Mouse (Mus musculus) urinary bladder, adult 2 months (tissue): ENCODE data around the gene Cdc42bpg. TPM values are rescaled to one million over a fixed set of nuclear protein-coding genes. Genes with fewer than 3 reads are reported as not detected.

Source experiments
- DNase-seq: peaks from one replicate; pipeline ENCODE4 v3.0.0; 2022; ENCODE audit warnings: low spot score
- polyA plus RNA-seq: library from polyadenylated mRNA; depleted of rRNA; stranded (reverse); fragments of >200 nt; gene quantifications from 2 replicates; pipeline ENCODE4 v1.2.3, GENCODE M21; 2012

Gene Cdc42bpg
- polyA plus RNA-seq, 1 experiment: 22.7 TPM

GRCm38 (mm10) chr19:6331178-6331577, 24.9 kb downstream of the Cdc42bpg start:
- DNase-seq: no peak

- no peak for DNase-seq
These were observed 25.7 kb downstream of the Cdc42bpg start for GRCm38 (mm10) chr19:6331719-6332516.

GRCm38 (mm10) chr19:6333761-6334595, 27.7 kb downstream of the Cdc42bpg start:
- DNase-seq: no peak

GRCm38 (mm10) chr19:6334673-6335457, 28.6 kb downstream of the Cdc42bpg start, which contains the start of gene Men1:
Men1 (plus strand) TSS chr19:6334979.
- peak; percentile 84 for DNase-seq

- no peak for DNase-seq
These were observed 29.2 kb downstream of the Cdc42bpg start for GRCm38 (mm10) chr19:6335458-6335827.

GRCm38 (mm10) chr19:6336920-6337319, 30.7 kb downstream of the Cdc42bpg start:
- DNase-seq: no peak

GRCm38 (mm10) chr19:6338171-6338570, 31.9 kb downstream of the Cdc42bpg start:
- DNase-seq: no peak

GRCm38 (mm10) chr19:6338716-6339115, 32.5 kb downstream of the Cdc42bpg start:
- DNase-seq: no peak

- DNase-seq: no peak
These were observed 32.9 kb downstream of the Cdc42bpg start for GRCm38 (mm10) chr19:6339191-6339590.

GRCm38 (mm10) chr19:6339890-6340504, 33.7 kb downstream of the Cdc42bpg start:
- no peak for DNase-seq

- peak; percentile 74 for DNase-seq
These were observed 34.5 kb downstream of the Cdc42bpg start, which contains the start of gene Map4k2 for GRCm38 (mm10) chr19:6340524-6341452. Map4k2 (plus strand) TSS chr19:6341135.

GRCm38 (mm10) chr19:6341453-6342077, 35.3 kb downstream of the Cdc42bpg start:
- peak; percentile 21 for DNase-seq

- no peak for DNase-seq
These were observed 36.1 kb downstream of the Cdc42bpg start for GRCm38 (mm10) chr19:6342276-6342933.

- no peak for DNase-seq
These were observed 37.0 kb downstream of the Cdc42bpg start for GRCm38 (mm10) chr19:6343066-6343925.

- DNase-seq: no peak
These were observed 37.7 kb downstream of the Cdc42bpg start for GRCm38 (mm10) chr19:6343996-6344395.

- DNase-seq: no peak
These were observed 39.8 kb downstream of the Cdc42bpg start for GRCm38 (mm10) chr19:6346023-6346422.

GRCm38 (mm10) chr19:6346661-6347060, 40.4 kb downstream of the Cdc42bpg start:
- no peak for DNase-seq

GRCm38 (mm10) chr19:6347615-6348014, 41.4 kb downstream of the Cdc42bpg start:
- no peak for DNase-seq
